Mouse (Mus musculus) thymus, adult 2 months (tissue): Measurements from ENCODE around the gene Fxyd1.

Source experiments
- CTCF ChIP-seq: fragments of 200-500 bp; IDR thresholded peaks from 2 replicates; pipeline ENCODE4 v1.5.1; 2012; ENCODE audit warnings: mild to moderate bottlenecking, control low read depth, low read length, moderate library complexity, borderline replicate concordance; ENCODE audit not compliant: control insufficient read depth, poor library complexity, insufficient read depth; ENCODE audit errors: extremely low read depth
- POLR2A ChIP-seq: fragments of 200-500 bp; IDR thresholded peaks from 2 replicates; pipeline ENCODE4 v1.6.1; 2012; ENCODE audit warnings: mild to moderate bottlenecking, low read length, control low read depth, moderate library complexity; ENCODE audit not compliant: control insufficient read depth, poor library complexity, insufficient read depth; ENCODE audit errors: extremely low read depth

DNA sequence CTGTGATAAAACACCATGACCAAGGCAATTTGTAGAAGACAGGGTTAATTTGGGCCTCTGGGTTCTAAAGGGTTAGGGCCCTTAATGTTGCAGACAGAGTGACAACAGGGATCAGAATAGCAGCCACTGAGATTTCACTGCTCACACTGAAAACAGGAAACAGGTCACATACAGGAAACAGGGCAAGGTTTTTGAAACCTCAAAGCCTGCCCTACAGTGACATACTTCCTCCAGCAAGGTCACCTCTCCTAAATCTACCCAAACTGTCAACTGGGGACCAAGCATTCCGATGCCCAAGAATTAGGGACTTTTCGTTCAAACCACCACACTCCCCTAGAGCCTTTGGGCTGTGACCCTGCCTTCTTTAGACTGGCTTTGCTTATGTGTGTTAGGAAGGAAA lies 32.7 kb upstream of the Fxyd1 start:
- TF ChIP-seq CTCF (no peak), POLR2A (no peak)
